Mouse (Mus musculus): Measurements from ENCODE around the gene Utp4. TPM values are rescaled to one million over a fixed set of nuclear protein-coding genes. Genes with fewer than 3 reads are reported as not detected.

Utp4 gene
- total RNA-seq, 2 experiments from 2014 or later = 30.0 to 30.2 TPM

Other genes with a start within 250 kb of the Utp4 start
- gene Tango6, start 210.6 kb upstream of the Utp4 start, total RNA-seq (2021) = 1 to 10 TPM; 7.1 to 8.0 TPM
- gene Has3, start 23.4 kb upstream of the Utp4 start, total RNA-seq (2021) = 10 to 100 TPM; 16.7 to 17.7 TPM
- gene Sntb2, start 42.1 kb downstream of the Utp4 start, total RNA-seq (2021) = 1 to 10 TPM; 6.3 to 6.5 TPM
- 100 to 1,000 TPM; 137 to 143 TPM for gene Vps4a, start 137.6 kb downstream of the Utp4 start, total RNA-seq (2021)
- 10 to 100 TPM; 22.5 to 23.2 TPM for gene Pdf, start 155.0 kb downstream of the Utp4 start, total RNA-seq (2021)
- 10 to 100 TPM; 21.3 to 22.8 TPM for gene Cog8, start 163.1 kb downstream of the Utp4 start, total RNA-seq (2021)
- 10 to 100 TPM; 52.1 to 64.6 TPM for gene Nip7, start 163.2 kb downstream of the Utp4 start, total RNA-seq (2021)
- gene Tmed6, start 172.0 kb downstream of the Utp4 start, total RNA-seq (2021) = not detected
- 10 to 100 TPM; 43.9 to 47.2 TPM for gene Terf2, start 202.9 kb downstream of the Utp4 start, total RNA-seq (2021)